Mouse (Mus musculus) urinary bladder, postnatal 36 days (tissue): ENCODE results near the gene Dlgap5.

Experiments used
- DNase-seq, 2 experiments: peaks; one replicate each; pipeline ENCODE4 v3.0.0; 2022; ENCODE audit warnings: low spot score in 2 of 2, mixed read lengths in 1 of 2

Dlgap5 gene

GRCm38 (mm10) chr14:47353240-47353639 is 65.0 kb downstream of the Dlgap5 start:
- DNase-seq = no peak

GRCm38 (mm10) chr14:47352272-47352671 is 65.9 kb downstream of the Dlgap5 start:
- no peak for DNase-seq

DNA sequence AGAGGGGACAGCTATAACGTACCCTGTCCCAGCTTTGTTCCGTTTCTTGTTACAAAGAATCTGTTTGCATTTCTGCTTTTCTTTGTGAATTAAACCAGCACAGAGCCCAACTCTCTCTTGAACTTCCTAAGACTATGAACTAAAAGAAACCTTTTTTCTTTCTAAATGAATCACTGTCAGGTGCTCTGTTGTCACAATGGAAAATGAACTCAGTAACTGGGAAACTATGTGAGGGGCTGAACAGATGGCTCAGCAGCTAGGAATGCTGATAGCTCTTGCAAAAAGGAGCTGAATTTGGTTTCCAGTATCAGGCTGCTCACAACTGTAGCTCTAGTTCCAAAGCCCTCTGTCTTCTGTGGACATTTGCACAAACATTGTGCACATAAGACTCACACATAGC is 67.2 kb downstream of the Dlgap5 start:
- DNase-seq = no peak

DNA sequence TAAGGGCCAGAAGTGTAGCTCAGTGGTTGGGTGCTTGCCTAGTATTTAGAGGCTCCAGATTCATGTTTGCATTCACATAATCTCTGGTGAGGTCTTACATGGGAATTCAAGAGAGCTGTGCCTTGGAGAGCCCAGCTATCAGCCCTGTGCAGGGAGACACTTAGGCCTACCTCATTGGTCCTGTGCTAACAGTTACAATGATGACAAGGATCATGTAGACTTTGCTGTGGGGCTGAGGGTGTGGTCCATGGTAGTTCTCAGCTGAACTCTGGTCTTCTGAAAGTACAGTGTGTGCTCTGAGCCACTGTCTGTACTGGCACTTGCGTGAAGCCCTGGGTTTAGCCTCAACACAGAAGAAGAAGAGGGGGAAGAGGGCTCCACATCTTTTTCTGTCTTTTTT is 71.5 kb downstream of the Dlgap5 start:
- DNase-seq = no peak

DNA sequence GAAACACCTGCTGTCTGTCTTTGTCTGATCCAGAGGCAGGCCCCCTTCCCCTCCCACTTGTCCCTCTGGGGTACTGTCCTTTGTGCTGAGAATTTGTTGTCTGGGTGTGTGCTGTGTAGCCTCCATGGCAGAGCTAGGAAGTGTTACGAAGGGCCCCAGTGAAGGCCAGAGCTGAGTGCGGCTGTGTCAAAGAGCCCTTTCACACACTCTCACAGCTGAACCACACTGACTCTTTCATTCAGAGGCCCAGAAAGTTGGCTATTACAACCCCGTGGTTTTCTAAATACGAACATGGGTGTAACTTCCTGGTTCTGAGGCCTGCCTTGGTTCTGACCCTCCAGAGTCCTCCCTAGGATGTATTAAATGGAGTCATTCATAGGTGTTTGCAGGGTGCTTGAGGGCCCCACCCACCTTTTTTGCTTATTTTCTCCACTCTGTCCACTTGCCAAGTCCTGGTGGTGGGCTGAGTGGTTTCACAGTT is 76.4 kb downstream of the Dlgap5 start:
- no peak for DNase-seq

DNA sequence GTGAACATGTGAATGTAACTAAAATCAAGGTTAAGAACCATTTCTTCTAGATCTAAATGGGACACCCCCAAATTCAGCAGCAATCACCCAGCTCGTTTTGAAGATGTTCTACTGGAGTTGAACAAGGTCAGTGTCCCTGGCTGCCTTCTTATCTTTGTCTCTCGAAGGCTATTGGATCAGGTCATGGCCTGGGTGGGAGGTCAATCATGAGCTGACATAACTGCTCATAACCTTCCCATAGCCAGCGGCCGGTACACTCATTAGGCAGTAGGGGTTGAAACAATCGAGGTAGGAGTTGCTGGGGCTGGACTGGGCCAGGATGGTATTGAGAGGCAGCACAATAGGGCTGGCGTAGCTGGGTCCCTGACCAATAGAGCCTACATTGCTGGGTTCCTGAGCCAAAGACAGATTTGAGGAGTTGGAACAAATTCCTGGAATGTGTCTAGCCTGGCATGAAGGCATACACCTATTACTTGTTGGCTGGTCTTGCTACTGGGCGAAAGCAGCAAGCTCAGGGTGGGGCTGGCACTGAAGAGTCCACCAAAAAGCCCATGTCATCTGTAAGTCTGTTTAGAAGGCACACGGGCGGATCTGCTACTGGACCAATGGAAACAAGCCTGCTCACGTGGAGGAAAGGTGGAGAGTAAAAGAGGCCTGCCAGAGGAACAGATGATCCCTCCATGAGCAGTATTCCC is 77.8 kb downstream of the Dlgap5 start:
- no peak for DNase-seq
